Mouse (Mus musculus): ENCODE measurements at regions not wholly inside any gene's neighbourhood (a gene's known extent, or its start where the extent isn't known, plus 50 kb on each side); places are given as distances from the start of the nearest gene placed in this dataset.
"Not testable (repeated sequence)": the region's sequence is repeated elsewhere in the genome, so short reads cannot be mapped to it uniquely, and the experiment has no call there.

DNA sequence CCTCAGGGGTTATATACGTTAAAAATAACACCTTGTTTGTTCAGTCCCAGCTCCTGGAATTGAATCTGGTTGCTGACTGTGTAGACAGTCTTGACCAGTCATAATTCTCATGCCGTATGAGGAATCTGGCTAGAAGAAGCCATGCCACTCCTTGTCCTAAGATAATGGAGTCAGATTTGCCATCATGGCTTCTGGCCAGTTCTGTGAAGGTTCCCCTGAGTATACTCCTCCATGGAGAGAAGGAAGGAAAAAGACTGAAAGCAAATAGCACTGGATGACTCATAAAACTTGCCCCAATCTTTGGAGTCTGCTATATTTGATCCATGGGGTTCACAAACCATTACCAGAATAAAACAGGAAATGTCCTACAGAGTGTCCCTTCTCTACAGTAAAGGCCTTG is 208.0 kb downstream of the Fam76b start:
- no peak for DNase-seq
- intact Hi-C loops (cut with DNase I; ENCODE audit: low total_unique reads), result loop anchor here (10.0 kb wide), 1 partner anchor 119 kb away; no protein-coding TSS in a partner anchor

DNA sequence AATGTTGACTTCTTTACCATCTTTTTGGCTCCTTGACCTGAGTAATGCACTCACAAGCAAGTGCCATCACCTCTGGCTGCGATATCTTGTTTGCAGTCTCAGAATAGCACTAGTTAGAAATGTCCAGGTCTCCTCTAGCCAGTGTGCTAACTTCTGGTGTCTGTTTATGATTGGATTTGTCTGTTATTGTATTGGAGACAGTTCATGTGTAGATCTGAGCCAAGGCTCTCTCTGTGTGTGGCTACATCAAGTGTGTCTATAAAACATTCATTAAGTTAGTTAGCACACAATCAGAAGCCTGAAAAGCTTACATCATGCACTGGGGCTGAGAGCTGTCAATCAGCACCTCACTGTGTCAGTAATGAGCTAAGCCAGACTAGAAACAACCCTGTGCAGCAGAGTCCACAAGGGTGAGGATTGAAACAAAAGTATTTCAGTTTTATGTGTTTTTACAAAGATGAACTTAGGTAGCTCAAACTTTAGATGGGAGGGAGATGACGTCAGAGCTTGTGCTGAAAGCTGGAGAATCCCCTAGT is 214.5 kb downstream of the Fam76b start:
- DNase-seq, result no peak
- intact Hi-C loops (cut with DNase I; ENCODE audit: low total_unique reads), result no loop called here

DNA sequence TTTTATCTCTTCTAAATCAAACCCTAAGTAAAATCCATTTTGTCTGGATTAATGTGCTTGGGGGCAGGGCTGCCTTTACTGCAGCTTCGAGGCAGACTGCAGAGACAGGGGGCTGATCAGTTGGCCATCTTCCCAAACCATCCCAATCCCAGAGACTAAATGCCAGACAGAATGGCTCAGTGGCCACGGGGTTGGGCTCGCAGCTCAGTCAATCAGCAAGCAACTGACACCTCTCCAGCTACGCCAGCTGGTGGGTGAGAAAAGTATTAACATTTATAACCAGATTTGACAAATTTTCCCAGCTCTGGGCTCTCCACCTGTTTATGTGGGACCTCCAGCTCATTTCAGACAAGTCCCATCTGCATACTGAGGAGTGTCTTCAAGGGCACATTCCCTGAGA is 220.7 kb downstream of the Fam76b start:
- intact Hi-C loops (cut with DNase I; ENCODE audit: low total_unique reads), result no loop called here
- DNase-seq, result no peak

DNA sequence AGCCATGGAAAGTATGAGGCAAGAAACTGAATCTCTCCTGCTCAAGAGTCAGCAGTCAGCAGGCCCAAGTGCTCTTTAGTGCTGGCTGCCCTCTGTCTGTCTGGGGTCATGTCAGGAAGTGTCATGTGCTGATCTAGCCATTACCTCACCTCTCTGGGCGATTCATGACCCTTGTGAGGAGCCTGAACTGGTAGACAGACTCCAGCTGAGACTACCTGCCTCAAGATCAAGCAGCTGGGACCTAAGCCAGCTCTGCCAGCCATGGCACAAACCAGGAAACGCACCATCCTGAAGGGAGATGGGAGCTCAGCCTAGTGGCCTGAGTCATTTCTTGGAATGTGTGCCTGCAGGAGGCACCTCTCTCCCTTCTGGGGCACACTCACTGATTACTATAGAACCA is 221.2 kb upstream of the Sesn3 start:
- intact Hi-C loops (cut with DNase I; ENCODE audit: low total_unique reads), result no loop called here
- peak; percentile 29 for DNase-seq

DNA sequence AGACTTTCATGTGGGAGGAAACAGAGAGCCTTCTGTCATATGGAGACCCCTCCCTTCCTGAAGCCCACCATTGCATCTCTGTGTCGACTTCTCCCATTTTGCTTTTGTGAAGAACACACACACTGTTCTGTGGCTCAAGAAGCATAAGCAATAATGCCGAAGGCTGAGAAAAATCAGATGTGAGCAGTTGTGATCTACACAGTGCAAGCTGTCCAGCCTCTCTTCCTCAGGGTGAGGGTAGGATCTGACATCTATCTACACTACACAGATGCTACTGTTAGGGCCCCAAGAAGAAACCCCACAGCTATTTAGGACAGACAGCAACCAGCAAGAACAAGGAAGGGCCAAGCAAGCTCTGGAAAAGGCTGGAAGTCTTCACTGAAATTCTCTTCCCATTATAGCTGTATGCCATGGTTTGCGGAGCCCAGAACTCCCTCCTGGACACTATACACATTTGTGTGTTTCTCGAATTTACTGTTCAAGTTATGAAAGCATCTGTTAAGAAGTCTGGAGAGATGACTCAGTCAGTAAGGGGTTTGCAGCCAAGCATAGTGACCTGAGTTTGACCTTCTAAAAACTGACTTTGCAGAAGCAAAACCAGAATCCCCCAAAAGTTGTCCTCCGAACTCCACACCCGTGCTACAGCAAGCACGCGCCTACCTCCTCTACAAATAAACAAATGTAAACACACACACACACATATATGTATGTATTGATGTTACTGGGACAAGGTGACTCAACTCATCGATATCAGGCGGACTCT is 218.3 kb upstream of the Sesn3 start:
- intact Hi-C loops (cut with DNase I; ENCODE audit: low total_unique reads), result no loop called here
- DNase-seq, result no peak

DNA sequence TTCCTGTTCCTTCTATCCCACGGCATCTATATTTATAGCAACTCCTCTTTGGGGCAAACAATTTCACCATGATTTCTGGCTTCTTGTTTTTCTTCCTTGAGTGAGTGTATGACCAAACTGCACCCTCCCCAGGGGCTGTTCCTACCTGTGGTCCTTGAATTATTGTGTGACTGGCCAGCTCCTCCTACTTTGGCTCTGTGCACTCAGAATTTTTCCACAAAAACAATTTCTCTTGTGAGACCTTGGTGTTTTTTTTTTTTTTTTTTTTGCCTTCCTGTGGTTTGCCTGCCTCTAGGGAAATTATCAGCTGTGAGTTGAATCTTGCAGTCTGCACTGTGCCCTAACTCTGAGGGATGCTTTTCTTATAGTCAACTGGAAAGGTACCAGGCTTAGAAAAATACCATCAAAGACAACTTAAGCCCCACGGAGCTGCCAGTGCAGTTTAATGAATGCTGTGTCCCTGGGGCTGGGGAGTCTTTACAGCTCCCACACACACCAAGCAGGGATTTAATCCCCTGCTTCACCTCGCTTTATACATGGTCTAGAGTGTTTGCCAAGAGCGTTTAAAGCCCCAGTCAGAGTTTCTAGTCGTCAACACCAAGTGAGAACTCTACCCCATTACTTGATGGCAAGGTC is 216.2 kb upstream of the Sesn3 start:
- no peak for DNase-seq
- intact Hi-C loops (cut with DNase I; ENCODE audit: low total_unique reads), result no loop called here

DNA sequence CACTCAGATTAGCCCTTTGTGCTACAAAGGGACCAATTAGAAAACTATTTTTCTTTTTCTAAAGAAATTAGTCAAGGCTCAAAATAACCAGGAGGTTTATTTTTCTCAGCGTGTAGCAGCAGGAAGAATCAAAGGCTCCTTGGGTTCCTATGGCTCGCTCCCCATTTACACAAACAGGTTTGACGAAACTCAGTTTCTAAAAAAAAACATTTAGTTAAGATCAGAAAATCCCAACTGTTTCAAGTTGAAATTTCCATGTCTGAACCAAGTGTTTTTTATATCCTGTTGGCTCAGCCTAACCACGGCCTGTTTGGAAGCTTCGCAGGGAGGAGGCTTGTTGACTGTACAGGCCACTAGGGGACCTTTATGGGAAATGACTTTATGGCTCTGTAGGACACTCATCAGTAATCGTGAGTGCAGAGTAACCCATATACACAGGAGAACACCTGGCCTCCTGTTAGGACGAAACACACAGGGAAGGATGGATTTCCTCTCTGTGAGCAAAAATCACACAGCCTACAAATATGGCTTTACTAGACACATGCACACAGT is 215.6 kb upstream of the Sesn3 start:
- no peak for DNase-seq
- intact Hi-C loops (cut with DNase I; ENCODE audit: low total_unique reads), result no loop called here

DNA sequence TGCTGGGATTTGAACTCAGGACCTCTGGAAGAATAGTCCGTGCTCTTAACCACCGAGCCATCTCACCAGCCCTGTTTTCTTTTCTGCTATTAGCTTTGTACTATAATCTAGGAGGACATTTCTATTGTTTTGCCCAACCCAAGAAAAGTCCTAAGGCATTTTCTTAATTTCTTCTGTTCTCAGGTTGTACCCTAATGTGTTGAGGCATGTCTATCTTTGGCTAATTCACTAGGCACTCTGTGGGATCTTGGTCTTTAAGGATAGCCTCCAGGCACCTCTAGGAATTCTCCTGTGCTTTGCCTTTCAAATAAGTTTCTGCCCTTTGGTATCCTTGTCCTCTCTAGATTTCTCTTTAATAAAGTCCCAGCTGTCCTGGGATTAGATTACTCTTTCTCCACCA is 214.6 kb upstream of the Sesn3 start:
- DNase-seq, result no peak
- intact Hi-C loops (cut with DNase I; ENCODE audit: low total_unique reads), result no loop called here

DNA sequence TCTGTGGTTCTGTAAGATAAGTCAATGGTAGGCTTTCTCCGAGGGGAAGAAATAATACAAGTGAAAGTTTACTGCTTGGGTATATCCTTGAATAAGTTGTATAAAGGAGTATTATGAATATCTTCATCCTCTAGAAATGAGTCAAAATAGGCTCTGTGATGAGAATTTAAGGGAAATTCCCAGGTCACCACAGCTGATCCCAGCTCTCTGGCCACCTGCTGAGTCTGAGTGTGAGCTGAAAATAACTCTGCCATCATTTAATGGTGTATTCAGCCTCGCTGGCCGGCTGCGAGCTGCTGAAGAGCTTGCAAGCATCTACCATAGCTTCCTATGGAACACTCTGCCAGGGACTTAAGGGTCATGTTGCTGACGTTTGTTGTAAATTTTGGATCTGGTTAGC is 213.5 kb upstream of the Sesn3 start:
- no peak for DNase-seq
- intact Hi-C loops (cut with DNase I; ENCODE audit: low total_unique reads), result no loop called here

DNA sequence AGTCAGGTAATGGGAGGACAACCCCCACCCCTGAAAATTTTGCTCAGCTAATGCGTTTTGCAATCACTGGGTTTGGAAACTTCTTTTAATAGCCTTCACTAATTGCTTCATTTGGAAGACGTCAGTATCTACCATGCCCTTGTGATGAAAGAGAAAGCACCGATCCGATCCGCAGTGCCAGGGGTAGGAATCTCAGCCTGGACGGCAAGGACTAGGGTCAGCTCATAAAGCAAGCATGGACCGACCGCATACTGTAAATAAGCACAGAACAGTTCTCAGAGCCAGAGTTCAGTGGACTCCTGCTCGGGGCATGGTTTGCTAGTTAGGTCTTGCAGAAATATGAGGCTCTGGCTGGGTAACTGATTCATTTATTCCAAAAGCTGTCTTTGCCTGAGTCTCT is 213.0 kb upstream of the Sesn3 start:
- intact Hi-C loops (cut with DNase I; ENCODE audit: low total_unique reads), result no loop called here
- DNase-seq, result no peak

DNA sequence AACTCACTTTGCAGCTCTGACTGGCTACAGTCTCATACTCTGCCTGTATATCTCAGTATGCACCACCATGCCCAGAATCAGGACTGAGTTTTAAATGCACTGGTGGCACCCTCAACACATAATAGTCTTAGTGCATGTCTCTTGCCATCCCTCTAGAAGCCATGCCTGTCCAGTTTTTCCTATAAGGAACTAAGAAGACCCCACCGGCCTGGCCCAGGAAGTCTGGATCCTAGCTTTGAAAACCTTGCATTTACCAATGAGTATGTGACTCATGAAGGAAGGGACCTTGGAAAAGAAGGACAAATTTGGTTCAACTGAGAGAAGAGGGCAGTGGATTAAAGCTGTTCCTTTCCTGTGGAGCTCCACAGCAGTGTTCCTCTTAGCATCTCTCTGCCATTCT is 212.2 kb upstream of the Sesn3 start:
- DNase-seq, result no peak
- intact Hi-C loops (cut with DNase I; ENCODE audit: low total_unique reads), result no loop called here

DNA sequence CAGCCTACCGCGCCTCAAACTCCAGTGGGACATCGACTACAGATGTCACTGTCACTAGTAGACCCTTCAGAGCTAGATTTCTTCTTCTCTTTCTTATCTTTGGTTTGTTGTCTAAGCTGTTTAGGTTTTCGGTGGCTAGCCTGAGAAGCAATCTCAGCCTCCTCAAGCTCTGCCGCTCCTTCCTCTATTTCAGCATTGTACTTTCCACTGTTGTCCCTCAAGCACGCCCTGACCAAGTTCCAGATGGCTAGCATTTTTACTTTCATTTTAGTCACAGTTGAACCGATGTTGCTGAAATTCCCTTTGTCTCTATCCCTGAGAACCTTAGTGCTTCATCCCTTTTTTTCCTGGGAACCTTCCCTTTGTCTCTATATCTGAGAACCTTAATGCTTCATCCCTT is 208.1 kb upstream of the Sesn3 start:
- DNase-seq; intact Hi-C loops (cut with DNase I; ENCODE audit: low total_unique reads): not testable (repeated sequence)

DNA sequence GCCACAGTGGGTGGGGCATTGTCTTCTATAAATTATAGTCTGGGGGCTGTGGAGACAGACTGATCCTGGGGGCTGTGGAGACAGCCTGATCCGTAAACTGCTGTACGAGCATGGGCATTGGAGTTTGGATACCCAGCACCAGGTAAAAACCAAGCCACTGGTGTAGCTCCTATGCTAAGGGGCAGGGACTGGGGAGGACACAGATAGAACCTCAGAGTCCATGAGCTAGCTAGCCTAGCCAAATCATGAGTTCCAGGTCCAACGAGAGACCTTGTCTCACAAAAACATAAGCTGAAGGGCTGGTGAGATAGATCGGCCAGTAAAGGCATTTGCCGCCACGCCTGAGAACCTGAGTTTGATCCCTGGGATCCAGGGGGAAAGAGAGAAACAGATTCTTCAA is 205.8 kb upstream of the Sesn3 start:
- intact Hi-C loops (cut with DNase I; ENCODE audit: low total_unique reads), result no loop called here
- no peak for DNase-seq

DNA sequence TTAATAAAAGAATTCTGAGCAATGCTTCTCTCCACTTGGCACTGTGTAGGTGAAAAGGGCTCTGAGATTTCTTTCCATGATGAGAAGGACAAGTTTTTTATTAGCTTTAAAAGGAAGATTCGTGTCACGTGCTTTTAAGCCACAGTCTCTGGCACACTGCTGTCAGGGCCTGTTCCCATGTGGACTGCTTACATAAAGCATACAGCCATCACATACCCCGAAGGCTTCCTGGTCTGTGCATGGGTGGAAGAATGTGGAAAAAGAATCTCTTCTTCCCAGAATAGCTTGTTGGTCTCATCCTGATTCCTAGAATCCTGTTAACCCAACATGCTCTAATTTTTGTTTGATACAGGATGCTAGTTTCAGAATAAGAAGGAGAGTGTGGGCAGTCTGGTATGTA is 205.1 kb upstream of the Sesn3 start:
- intact Hi-C loops (cut with DNase I; ENCODE audit: low total_unique reads), result no loop called here
- no peak for DNase-seq

DNA sequence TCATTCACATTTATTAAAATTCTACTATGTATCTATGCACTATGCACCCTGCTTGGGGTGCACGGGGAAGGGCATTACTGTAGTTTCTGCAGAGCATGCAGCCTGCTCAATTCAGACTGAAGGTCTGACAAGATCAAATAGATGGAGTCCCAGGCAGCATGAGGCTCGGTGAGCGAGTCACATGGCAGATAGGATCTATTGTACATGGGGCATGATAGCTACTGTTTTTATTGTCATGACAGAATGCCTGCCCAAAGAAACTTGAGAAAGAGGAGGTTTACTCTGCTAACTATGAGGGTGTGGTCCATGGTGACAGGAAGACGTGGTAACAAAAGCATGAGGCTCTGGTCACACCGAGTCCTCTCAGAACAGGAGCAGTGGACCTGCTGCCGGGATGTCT is 203.1 kb upstream of the Sesn3 start:
- intact Hi-C loops (cut with DNase I; ENCODE audit: low total_unique reads), result no loop called here
- DNase-seq, result no peak

DNA sequence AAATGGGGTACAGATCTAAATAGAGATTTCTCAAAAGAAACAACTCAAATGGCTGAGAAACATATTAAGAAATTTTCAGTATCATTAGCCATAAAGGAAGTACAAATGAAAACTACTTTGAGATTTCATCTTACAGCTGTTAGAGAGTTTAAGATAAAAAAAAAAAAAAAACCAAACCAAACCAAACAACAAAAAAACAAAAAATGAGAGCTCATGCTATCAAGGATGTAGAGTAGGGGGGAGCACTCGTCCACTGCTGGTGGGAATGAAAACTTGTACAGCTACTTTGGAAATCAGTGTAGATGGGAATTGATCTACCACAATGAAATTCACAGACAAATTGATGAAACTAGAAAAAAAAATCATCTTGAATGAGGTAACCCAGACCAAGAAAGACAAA is 201.9 kb upstream of the Sesn3 start:
- DNase-seq, result no peak
- intact Hi-C loops (cut with DNase I; ENCODE audit: low total_unique reads), result no loop called here

DNA sequence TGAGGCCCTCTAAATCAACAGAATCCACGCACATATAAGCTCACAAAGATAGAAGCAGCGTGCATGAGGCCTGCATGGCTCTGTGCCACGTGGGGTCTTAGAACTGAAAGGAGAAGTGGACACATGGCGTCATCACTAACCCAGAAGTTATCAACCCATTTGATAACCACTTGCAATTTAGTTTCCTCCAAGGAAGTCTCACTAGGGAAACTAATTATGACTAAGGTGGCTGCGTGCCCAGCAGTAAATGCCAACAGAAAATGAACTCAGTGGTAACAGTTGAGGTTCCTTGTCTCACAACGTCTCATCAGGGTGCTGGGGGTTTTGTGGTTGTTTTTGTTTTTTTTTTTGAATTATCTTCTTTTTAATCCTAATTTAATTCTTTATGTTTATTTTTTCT is 200.6 kb upstream of the Sesn3 start:
- intact Hi-C loops (cut with DNase I; ENCODE audit: low total_unique reads), result no loop called here

DNA sequence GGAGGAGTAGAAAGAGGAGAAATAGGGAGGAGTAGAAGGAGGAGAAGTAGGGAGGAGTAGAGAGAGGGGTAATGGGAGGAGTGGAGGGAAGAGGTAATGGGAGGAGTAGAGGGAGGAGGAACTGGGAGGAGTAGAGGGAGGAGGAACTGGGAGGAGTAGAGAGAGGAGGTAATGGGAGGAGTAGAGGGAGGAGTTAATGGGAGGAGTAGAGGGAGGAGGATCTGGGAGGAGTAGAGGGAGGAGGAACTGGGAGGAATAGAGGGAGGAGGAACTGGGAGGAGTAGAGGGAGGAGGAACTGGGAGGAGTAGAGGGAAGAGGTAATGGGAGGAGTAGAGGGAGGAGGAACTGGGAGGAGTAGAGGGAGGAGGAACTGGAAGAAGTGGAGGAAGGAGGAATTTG is 200.0 kb upstream of the Sesn3 start:
- intact Hi-C loops (cut with DNase I; ENCODE audit: low total_unique reads); DNase-seq: not testable (repeated sequence)

More for the DNA sequence above, 200.6 kb upstream of the Sesn3 start:
- DNase-seq, result no peak

DNA sequence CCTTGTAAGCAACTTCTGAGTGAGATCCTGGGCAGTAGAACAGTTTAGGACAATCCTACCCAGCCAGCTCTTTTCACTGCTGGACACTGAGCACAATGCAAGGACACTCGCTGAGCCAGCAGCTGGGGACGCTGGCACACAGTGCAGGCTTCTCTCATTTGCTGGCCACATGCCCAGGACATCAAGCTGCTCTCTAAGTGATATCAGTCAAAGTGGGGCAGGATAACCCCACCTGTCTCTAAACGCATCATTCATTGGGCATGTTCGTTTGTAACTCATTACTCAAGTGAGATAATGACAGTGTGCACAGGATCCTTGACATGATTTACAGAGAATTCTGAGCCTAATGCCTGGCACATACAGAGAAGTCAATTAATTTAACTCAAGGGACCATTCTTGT is 199.4 kb upstream of the Sesn3 start:
- intact Hi-C loops (cut with DNase I; ENCODE audit: low total_unique reads), result no loop called here
- DNase-seq, result peak; percentile 71

DNA sequence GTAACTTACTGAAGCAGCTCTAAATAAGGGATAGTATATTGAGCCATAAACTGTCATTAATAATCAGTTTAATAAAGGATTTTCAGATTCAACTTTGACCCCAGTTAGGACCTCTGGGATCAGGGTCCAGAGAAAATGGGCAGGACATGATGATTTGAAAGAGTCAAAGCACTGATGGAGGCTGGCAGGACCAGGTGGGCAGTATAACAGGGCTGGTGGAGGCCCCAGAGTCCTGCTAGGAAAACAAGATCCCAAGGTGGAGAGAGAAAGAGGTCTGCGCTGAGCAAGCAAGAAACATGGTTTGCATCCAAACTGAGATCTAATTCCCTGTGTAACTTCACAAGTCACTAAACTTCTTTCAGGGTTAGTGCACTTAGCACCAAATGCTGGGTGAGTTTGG is 199.0 kb upstream of the Sesn3 start:
- intact Hi-C loops (cut with DNase I; ENCODE audit: low total_unique reads), result no loop called here
- DNase-seq, result no peak

DNA sequence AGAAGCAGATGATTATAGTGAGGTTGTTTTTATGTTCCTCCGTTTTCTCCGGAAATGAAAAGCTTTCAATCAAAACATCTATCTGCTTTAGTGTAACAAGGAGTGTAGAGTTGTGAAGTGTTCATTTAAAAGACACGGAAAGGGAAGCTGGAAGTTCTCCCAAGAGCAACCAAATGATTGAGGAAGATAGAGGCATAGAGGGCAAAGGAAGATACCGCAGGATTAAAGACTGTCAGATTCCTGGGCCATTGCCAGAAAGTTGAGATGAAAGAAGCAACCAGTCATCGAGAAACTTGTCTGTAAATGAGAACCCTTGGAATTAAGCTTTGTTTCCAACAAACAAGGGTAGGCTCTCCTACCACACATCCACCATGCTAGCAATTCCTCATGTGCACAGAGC is 198.1 kb upstream of the Sesn3 start:
- DNase-seq, result no peak
- intact Hi-C loops (cut with DNase I; ENCODE audit: low total_unique reads), result no loop called here

All from gastrocnemius, postnatal 14 days (tissue).